Mouse (Mus musculus) midbrain, embryonic 14.5 days (tissue): Measurements from ENCODE around the gene P4hb. TPM values are rescaled to one million over a fixed set of nuclear protein-coding genes. Genes with fewer than 3 reads are reported as not detected.

Source experiments
- polyA plus RNA-seq: library from polyadenylated mRNA; unstranded; fragments of >200 nt; fragmentation: Nextera tagmentation; extraction: Ambion mirVana; gene quantifications from 2 replicates; pipeline ENCODE4 v1.2.1, GENCODE M21; 2014

The P4hb gene
- polyA plus RNA-seq, 1 experiment from 2014 or later, result 300 TPM

Other genes with a start within 250 kb of the P4hb start
- gene Actg1, start 224.7 kb downstream of the P4hb start, polyA plus RNA-seq, result 4,502 and 4,930 TPM in 2 replicates
- gene Fscn2, start 211.7 kb downstream of the P4hb start, polyA plus RNA-seq, result 1.7 and 2.5 TPM in 2 replicates
- 95.9 and 114 TPM in 2 replicates for gene Faap100, start 194.5 kb downstream of the P4hb start, polyA plus RNA-seq
- 32.2 and 41.3 TPM in 2 replicates for gene Nploc4, start 135.5 kb downstream of the P4hb start, polyA plus RNA-seq
- not detected in 2 replicates for gene Tspan10, start 130.6 kb downstream of the P4hb start, polyA plus RNA-seq
- 0.32 TPM in 1 of 2 replicates, not detected in the other for gene Pde6g, start 119.8 kb downstream of the P4hb start, polyA plus RNA-seq
- gene Oxld1, start 115.2 kb downstream of the P4hb start, polyA plus RNA-seq, result 11.2 and 12.5 TPM in 2 replicates
- gene Ccdc137, start 115.1 kb downstream of the P4hb start, polyA plus RNA-seq, result 17.8 and 19.9 TPM in 2 replicates
- 48.8 and 56.9 TPM in 2 replicates for gene Arl16, start 105.6 kb downstream of the P4hb start, polyA plus RNA-seq
- gene Mrpl12, start 88.6 kb downstream of the P4hb start, polyA plus RNA-seq, result 113 and 151 TPM in 2 replicates
- gene Slc25a10, start 81.4 kb downstream of the P4hb start, polyA plus RNA-seq, result 23.6 and 28.4 TPM in 2 replicates
- gene Gcgr, start 42.6 kb downstream of the P4hb start, polyA plus RNA-seq, result 0.18 and 0.21 TPM in 2 replicates
- gene Mcrip1, start 23.5 kb downstream of the P4hb start, polyA plus RNA-seq, result 268 and 318 TPM in 2 replicates
- gene Ppp1r27, start 22.1 kb downstream of the P4hb start, polyA plus RNA-seq, result not detected in 2 replicates
- gene Arhgdia, start 8.4 kb upstream of the P4hb start, polyA plus RNA-seq, result 353 and 438 TPM in 2 replicates
- gene Alyref, start 25.1 kb upstream of the P4hb start, polyA plus RNA-seq, result 277 and 282 TPM in 2 replicates
- gene Anapc11, start 25.2 kb upstream of the P4hb start, polyA plus RNA-seq, result 210 and 266 TPM in 2 replicates
- gene Npb, start 35.2 kb upstream of the P4hb start, polyA plus RNA-seq, result 0.77 and 0.82 TPM in 2 replicates
- gene Pcyt2, start 44.7 kb upstream of the P4hb start, polyA plus RNA-seq, result 148 and 181 TPM in 2 replicates
- gene Sirt7, start 52.0 kb upstream of the P4hb start, polyA plus RNA-seq, result 38.4 and 39.5 TPM in 2 replicates
- gene Mafg, start 60.3 kb upstream of the P4hb start, polyA plus RNA-seq, result 37.4 and 42.5 TPM in 2 replicates
- gene Pycr1, start 70.5 kb upstream of the P4hb start, polyA plus RNA-seq, result 17.0 and 18.5 TPM in 2 replicates
- 0.51 and 1.5 TPM in 2 replicates for gene Myadml2, start 74.9 kb upstream of the P4hb start, polyA plus RNA-seq
- 0.59 and 1.3 TPM in 2 replicates for gene Notum, start 87.9 kb upstream of the P4hb start, polyA plus RNA-seq
- 136 and 141 TPM in 2 replicates for gene Aspscr1, start 99.7 kb upstream of the P4hb start, polyA plus RNA-seq
- 99.1 and 105 TPM in 2 replicates for gene Cenpx, start 140.5 kb upstream of the P4hb start, polyA plus RNA-seq
- 50.4 and 72.1 TPM in 2 replicates for gene Lrrc45, start 140.7 kb upstream of the P4hb start, polyA plus RNA-seq
- gene Rac3, start 148.2 kb upstream of the P4hb start, polyA plus RNA-seq, result 113 and 646 TPM in 2 replicates
- gene Dcxr, start 154.0 kb upstream of the P4hb start, polyA plus RNA-seq, result 6.0 and 8.6 TPM in 2 replicates
- 0.51 TPM in 1 of 2 replicates, not detected in the other for gene Cbr2, start 158.9 kb upstream of the P4hb start, polyA plus RNA-seq
- gene Hmga1b, start 189.5 kb upstream of the P4hb start, polyA plus RNA-seq, result 2.0 and 2.2 TPM in 2 replicates
- 83.9 and 102 TPM in 2 replicates for gene Rfng, start 211.0 kb upstream of the P4hb start, polyA plus RNA-seq
- gene Gps1, start 211.0 kb upstream of the P4hb start, polyA plus RNA-seq, result 303 and 316 TPM in 2 replicates
- 39.4 and 48.0 TPM in 2 replicates for gene Dus1l, start 223.2 kb upstream of the P4hb start, polyA plus RNA-seq